Mouse (Mus musculus): ENCODE measurements around the gene Zmiz2. TPM values are rescaled to one million over a fixed set of nuclear protein-coding genes. Genes with fewer than 3 reads are reported as not detected.

Zmiz2 gene
- polyA plus RNA-seq, 1 experiment from 2014 or later, result 10.1 TPM

- no peaks in the 10 kb centered on the region for H3K4me1 ChIP-seq
- no peak overlapping the region for H3K27ac ChIP-seq
- ATAC-seq (ENCODE audit: low FRiP score, low read depth), result no peak
- H3K36me3 ChIP-seq, result no peaks in the 10 kb centered on the region
- H3K27me3 ChIP-seq, result no peaks in the 10 kb centered on the region
- 93% methylated on average over 9 of the region's 9 CpGs for WGBS
- H3K9ac ChIP-seq, result no peak overlapping the region
- H3K9me3 ChIP-seq, result no peaks in the 10 kb centered on the region
- no peak overlapping the region for H3K4me2 ChIP-seq (replicated peaks)
- no peak overlapping the region for H3K4me3 ChIP-seq
These were observed 16.1 kb upstream of the Zmiz2 start for GRCm38 (mm10) chr11:6372784-6373183.

- Histone ChIP-seq H3K9ac (no peak overlapping the region), H3K27ac (no peak overlapping the region), H3K27me3 (no peaks in the 10 kb centered on the region), H3K9me3 (no peaks in the 10 kb centered on the region), H3K4me3 (no peak overlapping the region), H3K4me2 (replicated peaks) (no peak overlapping the region), H3K36me3 (no peaks in the 10 kb centered on the region), H3K4me1 (no peaks in the 10 kb centered on the region)
- WGBS, result 84% methylated on average over 6 of the region's 6 CpGs
- no peak for ATAC-seq (ENCODE audit: low FRiP score, low read depth)
These were observed 8.0 kb upstream of the Zmiz2 start for GRCm38 (mm10) chr11:6380916-6381315.

GRCm38 (mm10) chr11:6388126-6388725 lies 648 bp upstream of the Zmiz2 start:
- Histone ChIP-seq H3K36me3 (peaks cover 13% of the 10 kb centered on the region), H3K4me1 (peaks cover 16% of the 10 kb centered on the region), H3K9me3 (no peaks in the 10 kb centered on the region), H3K4me2 (replicated peaks) (peak overlapping the region; percentile 88), H3K27me3 (no peaks in the 10 kb centered on the region), H3K4me3 (peak overlapping the region; percentile 86), H3K9ac (no peak overlapping the region), H3K27ac (0 out of 2 replicates have a peak overlapping the region, but pooled peaks have one; percentile 91)
- WGBS, result 91% methylated on average over 6 of the region's 6 CpGs
- ATAC-seq (ENCODE audit: low FRiP score, low read depth), result no peak

GRCm38 (mm10) chr11:6389483-6389921 lies 628 bp downstream of the Zmiz2 start:
- H3K4me3 ChIP-seq, result peak overlapping the region; percentile 86
- H3K9ac ChIP-seq, result peak overlapping the region; percentile 86
- peaks cover 16% of the 10 kb centered on the region for H3K4me1 ChIP-seq
- no peaks in the 10 kb centered on the region for H3K27me3 ChIP-seq
- H3K4me2 ChIP-seq (replicated peaks), result peak overlapping the region; percentile 88
- no peaks in the 10 kb centered on the region for H3K9me3 ChIP-seq
- no peak overlapping the region for H3K27ac ChIP-seq
- peaks cover 20% of the 10 kb centered on the region for H3K36me3 ChIP-seq
- WGBS, result under 1% methylated on average over 27 of the region's 43 CpGs
- peak; percentile 6; the same call in 1 of the 2 replicates for ATAC-seq (ENCODE audit: low FRiP score, low read depth)

GRCm38 (mm10) chr11:6390376-6391053 lies 1.6 kb downstream of the Zmiz2 start:
- Histone ChIP-seq H3K4me3 (peak overlapping the region; percentile 86), H3K27ac (no peak overlapping the region), H3K4me2 (replicated peaks) (peak overlapping the region; percentile 88), H3K4me1 (peaks cover 16% of the 10 kb centered on the region), H3K9me3 (no peaks in the 10 kb centered on the region), H3K9ac (peak overlapping the region; percentile 86), H3K36me3 (peaks cover 29% of the 10 kb centered on the region), H3K27me3 (no peaks in the 10 kb centered on the region)
- 86% methylated on average over 8 of the region's 8 CpGs for WGBS
- no peak for ATAC-seq (ENCODE audit: low FRiP score, low read depth)

- Histone ChIP-seq H3K9ac (no peak overlapping the region), H3K36me3 (peaks cover 41% of the 10 kb centered on the region), H3K27ac (no peak overlapping the region), H3K27me3 (no peaks in the 10 kb centered on the region), H3K4me1 (peaks cover 16% of the 10 kb centered on the region), H3K9me3 (no peaks in the 10 kb centered on the region), H3K4me2 (replicated peaks) (no peak overlapping the region), H3K4me3 (no peak overlapping the region)
- WGBS, result 87% methylated on average over 8 of the region's 8 CpGs
- no peak for ATAC-seq (ENCODE audit: low FRiP score, low read depth)
These were observed 2.8 kb downstream of the Zmiz2 start for GRCm38 (mm10) chr11:6391516-6392276.

GRCm38 (mm10) chr11:6392857-6393256 lies 4.0 kb downstream of the Zmiz2 start:
- no peak for ATAC-seq (ENCODE audit: low FRiP score, low read depth)
- 86% methylated on average over 6 of the region's 6 CpGs for WGBS
- peaks cover 53% of the 10 kb centered on the region for H3K36me3 ChIP-seq

GRCm38 (mm10) chr11:6393866-6394265 lies 5.0 kb downstream of the Zmiz2 start:
- Histone ChIP-seq H3K9ac (peak overlapping the region; percentile 15; the same call in 1 of the 2 replicates), H3K4me3 (no peak overlapping the region), H3K4me1 (peaks cover 16% of the 10 kb centered on the region), H3K9me3 (no peaks in the 10 kb centered on the region), H3K27ac (no peak overlapping the region), H3K27me3 (no peaks in the 10 kb centered on the region), H3K4me2 (replicated peaks) (no peak overlapping the region), H3K36me3 (peaks cover 63% of the 10 kb centered on the region)
- ATAC-seq (ENCODE audit: low FRiP score, low read depth), result no peak
- WGBS, result 76% methylated on average over 1 of the region's 1 CpGs

More at GRCm38 (mm10) chr11:6392857-6393256, 4.0 kb downstream of the Zmiz2 start:
- Histone ChIP-seq H3K9me3 (no peaks in the 10 kb centered on the region), H3K4me2 (replicated peaks) (no peak overlapping the region), H3K27ac (no peak overlapping the region), H3K4me1 (peaks cover 16% of the 10 kb centered on the region), H3K27me3 (no peaks in the 10 kb centered on the region), H3K4me3 (no peak overlapping the region), H3K9ac (no peak overlapping the region)

- no peak overlapping the region for H3K4me2 ChIP-seq (replicated peaks)
- no peak overlapping the region for H3K4me3 ChIP-seq
- H3K36me3 ChIP-seq, result peaks cover 80% of the 10 kb centered on the region
- no peak for ATAC-seq (ENCODE audit: low FRiP score, low read depth)
- no peak overlapping the region for H3K9ac ChIP-seq
- no peaks in the 10 kb centered on the region for H3K27me3 ChIP-seq
- peaks cover 6% of the 10 kb centered on the region; the same call in 1 of the 2 replicates for H3K4me1 ChIP-seq
- 90% methylated on average over 5 of the region's 5 CpGs for WGBS
- no peaks in the 10 kb centered on the region for H3K9me3 ChIP-seq
- no peak overlapping the region for H3K27ac ChIP-seq
These were observed 6.7 kb downstream of the Zmiz2 start for GRCm38 (mm10) chr11:6395565-6395964.

GRCm38 (mm10) chr11:6398141-6398540 lies 9.3 kb downstream of the Zmiz2 start:
- H3K9me3 ChIP-seq, result no peaks in the 10 kb centered on the region
- no peak overlapping the region for H3K4me3 ChIP-seq
- peaks cover 93% of the 10 kb centered on the region for H3K36me3 ChIP-seq
- no peaks in the 10 kb centered on the region for H3K27me3 ChIP-seq
- H3K4me1 ChIP-seq, result no peaks in the 10 kb centered on the region
- H3K27ac ChIP-seq, result no peak overlapping the region
- 96% methylated on average over 10 of the region's 10 CpGs for WGBS
- no peak for ATAC-seq (ENCODE audit: low FRiP score, low read depth)
- H3K4me2 ChIP-seq (replicated peaks), result no peak overlapping the region
- no peak overlapping the region for H3K9ac ChIP-seq

GRCm38 (mm10) chr11:6402515-6403510 lies 13.9 kb downstream of the Zmiz2 start:
- Histone ChIP-seq H3K4me1 (peaks cover 37% of the 10 kb centered on the region), H3K4me2 (replicated peaks) (no peak overlapping the region), H3K9ac (no peak overlapping the region), H3K27me3 (no peaks in the 10 kb centered on the region), H3K36me3 (peaks cover 78% of the 10 kb centered on the region), H3K27ac (no peak overlapping the region), H3K9me3 (no peaks in the 10 kb centered on the region), H3K4me3 (no peak overlapping the region)
- no peak for ATAC-seq (ENCODE audit: low FRiP score, low read depth)
- WGBS, result 86% methylated on average over 19 of the region's 19 CpGs
